Mouse (Mus musculus): ENCODE data around the gene Znrd1as.
"Not testable (repeated sequence)": the region's sequence is repeated elsewhere in the genome, so short reads cannot be mapped to it uniquely, and the experiment has no call there.

Gene Znrd1as

DNA sequence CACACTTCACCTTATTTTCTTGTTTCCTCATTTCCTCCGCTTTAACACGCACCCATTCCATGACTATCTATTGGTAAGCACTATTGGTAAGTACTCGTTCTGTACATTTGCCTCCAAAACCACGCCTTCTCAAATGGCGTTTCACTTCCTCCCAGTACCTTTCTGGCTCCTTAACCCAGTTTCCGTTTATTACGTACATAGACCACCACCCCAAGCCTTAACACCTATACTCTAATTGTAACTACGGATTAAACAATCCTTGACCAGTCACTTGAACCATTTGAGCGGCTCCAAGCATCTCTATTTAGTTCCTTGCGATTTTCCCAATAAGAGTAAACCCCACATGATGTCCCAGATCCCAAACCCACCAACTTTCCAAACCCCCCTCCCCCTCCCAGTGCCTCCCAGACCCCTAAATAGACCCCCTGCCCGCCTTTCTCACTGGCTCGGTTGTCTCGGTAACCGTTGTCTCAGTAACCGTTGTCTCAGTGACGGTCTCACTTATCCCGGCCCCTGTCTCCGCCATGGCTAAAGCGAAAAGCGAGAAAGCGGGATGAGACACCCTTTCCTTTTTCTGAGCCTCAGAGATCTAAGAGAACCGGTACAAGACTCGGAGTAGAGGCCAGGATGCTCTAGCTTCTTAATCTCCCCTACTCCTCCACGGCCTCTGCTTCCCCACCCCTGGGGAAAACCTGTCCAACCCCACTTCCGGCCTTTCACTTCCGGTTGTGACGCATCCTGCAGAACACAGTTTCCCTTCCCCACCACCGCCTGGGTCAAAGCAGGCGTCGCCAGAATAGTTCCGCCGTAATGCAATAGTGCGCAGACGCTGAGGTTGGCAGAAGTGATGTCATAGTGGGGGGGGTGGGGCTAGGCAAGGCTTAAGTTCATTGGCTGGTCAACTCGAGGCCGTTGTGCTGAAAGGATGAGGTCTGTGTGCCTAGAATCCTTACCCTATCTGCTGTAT, 7.1 kb upstream of the Znrd1as start, which contains the start of gene Ppp1r11:
Gene Ppp1r11 (minus strand): TSS at position 761 of the 967 bp plus-strand sequence.
- in situ Hi-C loops (cut with MboI) = no loop called here

DNA sequence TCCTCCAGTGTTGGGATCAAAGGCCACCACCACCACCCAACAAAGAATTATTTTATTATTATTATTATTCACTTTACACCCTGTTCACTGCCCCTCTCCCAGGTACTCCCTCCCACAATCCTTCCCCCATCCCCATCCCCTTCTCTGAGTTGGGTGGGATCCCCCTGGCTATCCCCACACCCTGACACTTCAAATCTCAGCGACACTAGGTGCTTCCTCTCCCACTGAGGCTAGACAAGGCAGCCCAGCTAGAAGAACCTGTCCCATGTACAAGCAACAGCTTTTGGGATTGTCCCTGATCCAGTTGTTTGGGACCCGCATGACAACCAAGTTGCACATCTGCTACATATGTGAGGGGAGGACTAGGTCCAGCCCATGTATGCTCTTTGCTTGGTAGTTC, 5.8 kb upstream of the Znrd1as start:
- in situ Hi-C loops (cut with MboI) = no loop called here

DNA sequence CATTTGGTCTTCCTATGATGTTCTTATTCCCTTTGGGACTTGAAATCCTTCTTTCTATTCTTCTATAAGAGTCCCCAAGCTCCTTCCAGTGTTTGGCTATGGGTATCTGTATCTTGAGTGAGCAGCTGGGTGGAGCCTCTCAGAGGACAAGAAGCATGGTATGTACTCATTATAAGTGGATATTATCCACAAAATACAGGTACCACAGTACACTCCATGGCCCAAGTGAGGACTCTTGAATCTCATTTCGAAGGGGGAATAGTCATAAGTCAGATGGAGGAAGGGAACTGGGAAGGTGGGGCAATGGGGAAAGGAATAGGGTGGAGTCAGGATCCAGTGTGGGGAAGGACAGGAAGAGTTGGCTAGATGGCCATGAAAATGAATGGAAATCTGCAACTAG, 5.3 kb upstream of the Znrd1as start:
- in situ Hi-C loops (cut with MboI) = no loop called here

DNA sequence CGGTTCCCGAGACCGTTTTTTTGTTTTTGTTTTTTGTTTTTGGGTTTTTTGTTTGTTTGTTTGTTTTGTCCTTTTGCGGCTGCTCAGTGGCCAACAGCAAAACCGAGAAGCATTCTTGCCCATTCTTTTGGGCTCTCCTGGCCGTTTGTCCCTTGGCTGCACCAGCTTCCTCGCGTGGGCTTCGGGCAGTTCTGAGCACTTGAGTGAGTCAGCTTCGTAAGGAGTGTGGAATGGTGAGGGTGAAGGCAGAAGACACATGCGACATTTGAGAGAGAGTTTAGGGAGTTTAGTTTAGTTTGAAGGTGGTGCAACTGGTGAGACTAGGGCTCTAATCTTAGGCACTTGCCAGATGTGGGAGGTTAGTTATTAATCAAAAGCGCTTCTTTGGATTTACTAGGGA, 492 bp downstream of the Znrd1as start:
- in situ Hi-C loops (cut with MboI) = no loop called here

DNA sequence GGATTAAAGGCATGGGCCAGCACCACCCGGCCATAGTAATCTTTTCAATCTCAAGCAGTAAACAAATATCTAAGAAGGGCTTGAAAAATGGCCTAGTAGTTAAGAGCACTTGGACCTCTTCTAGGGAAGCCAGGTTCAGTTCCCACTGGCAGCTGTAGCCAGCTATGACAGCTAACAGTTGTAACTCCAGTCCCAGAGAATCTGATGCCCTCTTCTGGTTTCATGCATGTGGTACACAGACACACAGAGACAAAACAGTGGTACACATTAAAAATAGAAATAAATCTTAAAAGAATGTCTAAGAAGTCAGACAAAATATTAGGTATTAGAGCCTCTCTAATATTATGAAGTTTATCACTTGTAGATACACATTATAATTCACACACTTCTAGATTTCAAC, 2.7 kb downstream of the Znrd1as start:
- in situ Hi-C loops (cut with MboI) = no loop called here

DNA sequence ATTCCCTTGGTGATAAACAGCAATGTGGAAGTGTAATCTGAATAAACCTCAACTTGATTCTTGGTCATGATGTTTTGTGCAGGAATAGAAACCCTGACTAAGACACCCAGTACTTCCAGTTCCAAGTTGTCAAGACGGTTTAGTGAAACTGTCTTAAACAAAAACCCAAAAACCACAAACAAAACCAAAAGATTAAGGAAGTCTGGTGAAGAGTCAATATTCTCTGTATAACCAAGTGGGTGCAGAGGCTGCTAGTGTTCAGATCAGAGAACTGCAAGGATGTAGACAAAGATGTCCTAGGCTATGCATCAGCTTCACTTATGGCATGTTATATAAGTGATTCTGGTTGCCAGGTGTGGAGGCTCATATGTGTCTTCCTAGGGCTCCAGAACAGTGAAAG, 8.5 kb downstream of the Znrd1as start:
- in situ Hi-C loops (cut with MboI) = no loop called here

DNA sequence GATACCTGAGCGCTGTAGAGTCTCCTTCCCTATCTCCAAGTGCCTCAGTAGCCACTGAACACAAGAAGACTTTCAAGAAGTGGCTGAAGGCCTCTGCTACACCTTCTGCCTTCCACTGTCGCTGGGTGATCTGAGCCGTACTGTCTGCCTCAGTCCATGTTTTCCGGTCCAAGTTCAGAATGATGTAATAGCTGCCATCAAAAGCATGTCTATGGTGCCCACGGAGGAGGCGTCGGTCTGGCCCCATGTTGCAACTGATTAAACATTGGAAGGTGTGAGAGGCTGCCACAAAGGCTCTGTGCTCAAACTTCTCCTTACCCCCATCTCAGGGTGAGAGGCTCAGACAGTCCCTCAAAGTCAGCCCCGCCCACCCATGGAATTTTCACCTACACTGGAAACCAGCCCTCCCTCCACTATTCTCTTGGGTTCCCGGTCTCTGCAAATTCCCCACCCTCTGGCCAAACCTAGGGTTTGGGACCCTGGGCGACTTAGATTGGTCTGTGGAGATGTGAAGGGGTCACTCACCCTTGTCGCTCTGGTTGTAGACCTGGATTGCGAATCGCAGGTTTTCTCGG, 12.0 kb downstream of the Znrd1as start:
- in situ Hi-C loops (cut with MboI) = no loop called here

DNA sequence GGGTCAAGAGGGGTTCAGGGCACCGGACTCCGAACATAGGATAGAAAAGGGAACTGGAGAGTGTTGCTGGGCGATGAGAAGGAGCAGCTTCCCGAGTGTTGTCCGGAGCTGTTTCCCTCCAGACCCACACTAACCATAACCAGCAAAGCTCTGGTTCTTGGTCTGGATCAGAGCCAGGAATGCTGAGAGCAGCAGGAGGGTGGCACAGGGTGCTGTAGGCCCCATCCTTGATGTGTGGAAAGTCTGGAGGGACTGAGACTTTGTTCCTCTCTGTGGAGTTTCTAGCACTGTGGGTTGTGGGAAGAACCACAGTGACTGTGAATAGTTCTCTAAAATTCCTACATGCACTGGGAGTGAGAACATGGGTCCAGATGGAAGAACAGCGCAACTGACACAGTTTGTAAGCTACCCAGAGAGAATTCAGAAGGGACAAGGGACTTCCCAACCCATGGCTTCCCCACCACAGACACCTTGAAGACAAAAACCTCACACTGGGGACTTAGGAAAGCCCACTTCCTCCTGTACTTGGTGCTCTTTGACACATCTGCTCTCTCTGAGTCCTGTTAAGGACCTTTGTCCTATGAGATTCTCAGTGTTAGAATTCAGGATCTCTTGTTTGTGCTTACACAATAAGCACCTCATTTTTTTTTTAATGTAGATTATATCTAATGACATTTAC, 12.9 kb downstream of the Znrd1as start:
- in situ Hi-C loops (cut with MboI) = no loop called here

DNA sequence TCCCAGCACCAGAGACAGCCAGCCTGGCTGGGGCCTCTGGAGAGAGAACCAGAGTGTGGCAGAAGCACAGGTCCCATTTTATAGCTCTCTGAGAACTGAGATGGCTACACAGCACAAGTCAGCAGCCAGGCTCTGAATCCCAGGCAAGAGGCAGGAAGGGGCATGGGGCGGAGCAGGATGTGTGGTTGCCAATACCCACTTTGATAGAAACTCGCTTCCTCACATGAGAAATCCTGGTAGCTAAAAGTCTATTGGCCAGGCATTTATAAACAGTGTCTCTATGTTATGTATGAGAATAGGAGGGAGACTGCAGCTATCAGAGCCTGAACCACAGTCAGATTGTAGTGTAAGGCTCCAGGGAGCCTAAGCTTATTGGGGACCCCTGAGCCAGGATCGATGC, 14.4 kb downstream of the Znrd1as start:
- in situ Hi-C loops (cut with MboI) = no loop called here

DNA sequence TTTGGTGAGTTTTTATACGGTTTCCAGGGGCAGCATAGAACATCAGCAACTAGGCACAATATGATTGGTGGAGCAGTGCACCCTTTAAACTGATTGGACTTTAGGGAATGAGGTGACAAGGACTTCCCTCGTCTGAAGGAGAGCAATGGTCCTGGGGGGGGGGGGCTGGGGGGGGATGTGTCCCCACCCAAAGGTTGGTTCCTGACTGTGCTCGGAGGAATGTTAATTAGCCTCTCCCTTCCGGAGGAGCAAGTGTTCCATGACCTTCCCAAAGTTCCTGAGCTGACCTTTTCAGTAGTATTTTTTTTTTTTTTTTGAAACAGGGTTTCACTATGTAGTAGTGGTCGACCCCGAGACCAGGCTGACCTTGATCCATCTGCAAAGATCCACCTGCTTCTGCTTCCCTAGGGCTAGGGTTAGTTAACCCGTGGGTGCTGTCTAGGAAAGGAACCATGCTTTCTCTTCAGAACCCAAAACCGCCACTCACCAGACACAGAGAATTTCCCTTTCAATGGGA, 14.9 kb downstream of the Znrd1as start:
- in situ Hi-C loops (cut with MboI) = no loop called here

DNA sequence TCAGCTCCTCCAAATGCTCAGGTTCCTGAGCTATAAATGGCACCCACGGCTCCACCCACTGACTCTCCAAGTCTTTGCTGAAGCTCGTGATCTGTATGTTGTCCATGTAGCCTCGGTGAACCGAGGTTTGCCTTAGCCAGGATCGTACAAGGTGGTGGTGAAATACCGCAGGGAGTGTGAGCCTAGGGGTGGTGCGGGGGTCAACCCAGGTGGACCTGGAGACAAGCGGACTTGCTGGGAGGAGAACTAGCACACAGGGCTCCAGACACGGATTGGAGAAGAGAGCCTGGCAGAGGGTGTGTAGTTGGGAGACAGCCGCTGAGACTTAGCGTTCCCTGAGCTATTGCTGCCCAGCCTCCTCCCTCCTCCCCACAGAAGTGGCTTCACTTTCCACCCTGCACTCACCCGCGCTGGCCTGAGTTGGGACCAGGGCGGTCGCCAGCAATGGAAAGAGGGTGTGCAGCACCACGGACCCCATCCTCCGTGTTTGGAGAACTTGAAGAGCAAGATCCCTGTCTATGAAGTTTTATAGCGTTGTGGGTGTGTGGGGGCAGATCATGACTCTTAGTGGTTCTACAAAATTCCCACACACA, 22.9 kb downstream of the Znrd1as start, which contains the start of gene 2410137M14Rik:
Gene 2410137M14Rik (minus strand): TSS at position 17 of the 593 bp plus-strand sequence.
- in situ Hi-C loops (cut with MboI) = no loop called here

DNA sequence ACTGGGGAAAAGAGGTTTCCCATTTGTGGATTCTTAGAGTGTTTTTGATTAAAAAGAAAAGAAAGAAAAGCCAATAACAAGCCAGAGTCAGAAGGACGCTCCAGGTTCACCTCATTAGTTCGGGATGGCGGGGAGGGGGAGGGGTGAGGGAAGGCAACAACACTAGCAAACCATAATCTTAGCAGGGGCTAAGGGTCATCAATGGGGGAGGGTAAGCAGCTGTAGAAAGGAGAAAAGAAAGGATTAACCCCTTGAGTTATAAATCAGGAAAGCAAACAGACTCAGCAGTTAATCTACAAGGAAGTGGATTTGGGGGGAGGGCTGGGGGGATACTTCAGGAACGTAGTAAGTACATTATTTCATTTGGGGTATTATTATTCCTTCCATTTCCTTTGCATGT, 23.5 kb downstream of the Znrd1as start:
- in situ Hi-C loops (cut with MboI) = no loop called here

DNA sequence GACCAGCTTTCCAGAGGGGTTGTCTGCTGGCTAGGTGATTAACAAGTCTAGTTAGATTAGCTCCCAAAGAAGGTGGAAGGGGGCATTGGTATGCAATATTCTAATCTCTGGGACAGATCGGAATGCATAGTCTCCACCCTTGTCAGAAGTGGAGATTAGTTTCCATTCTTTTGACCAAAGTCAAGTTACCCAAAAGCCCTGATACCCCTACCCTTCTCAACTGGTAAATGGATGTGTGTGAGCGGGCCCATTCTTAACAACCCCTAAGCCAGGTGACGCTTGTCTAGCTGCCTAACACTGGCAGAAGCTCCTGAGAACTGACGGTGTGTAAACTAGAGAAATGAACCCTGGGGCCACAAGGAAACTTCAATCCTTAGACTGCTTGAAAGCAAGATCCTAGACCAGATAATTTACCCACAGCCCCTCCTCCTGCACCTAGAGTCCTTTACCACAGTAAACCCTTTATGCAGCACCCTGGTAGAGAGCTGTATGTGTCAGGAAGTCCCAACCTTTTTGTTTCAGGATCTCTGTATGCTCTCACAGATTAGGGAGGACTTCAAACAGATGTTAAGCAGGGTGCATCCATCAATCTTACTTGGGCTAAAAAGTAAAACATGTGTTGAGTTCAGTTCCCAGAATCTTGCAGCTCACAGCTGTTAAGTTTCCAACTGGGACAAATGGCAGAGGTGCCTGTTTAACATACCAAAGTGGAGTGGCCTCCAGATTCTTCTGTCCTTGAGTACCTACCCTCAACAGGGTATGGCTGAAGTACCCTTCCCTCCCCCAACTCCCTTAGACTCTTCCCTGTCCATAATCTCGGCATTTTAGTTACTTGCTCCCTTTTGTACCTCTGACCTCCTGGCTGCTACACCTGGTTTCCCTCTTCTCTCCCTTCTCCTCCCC, 24.1 kb downstream of the Znrd1as start:
- in situ Hi-C loops (cut with MboI) = no loop called here

DNA sequence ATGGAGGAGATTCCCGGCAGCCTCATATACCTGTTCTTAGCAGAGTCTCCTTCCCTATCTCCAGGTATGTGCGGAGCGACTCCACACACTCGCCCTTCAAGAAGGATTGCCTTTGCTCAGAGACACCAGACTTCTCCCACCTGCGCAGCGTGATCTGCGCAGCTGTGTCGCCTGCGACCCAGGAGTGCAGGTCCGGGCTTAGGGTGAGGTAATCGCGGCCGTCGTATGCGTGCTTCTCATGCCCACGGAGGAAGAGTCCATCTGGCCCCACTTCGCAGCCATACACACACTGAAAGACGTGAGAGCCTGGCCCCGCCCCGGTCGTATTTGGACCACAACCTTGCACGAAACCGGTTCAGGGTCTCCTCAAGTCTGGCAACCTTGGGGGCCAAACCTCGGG, 30.1 kb downstream of the Znrd1as start:
- in situ Hi-C loops (cut with MboI) = no loop called here

DNA sequence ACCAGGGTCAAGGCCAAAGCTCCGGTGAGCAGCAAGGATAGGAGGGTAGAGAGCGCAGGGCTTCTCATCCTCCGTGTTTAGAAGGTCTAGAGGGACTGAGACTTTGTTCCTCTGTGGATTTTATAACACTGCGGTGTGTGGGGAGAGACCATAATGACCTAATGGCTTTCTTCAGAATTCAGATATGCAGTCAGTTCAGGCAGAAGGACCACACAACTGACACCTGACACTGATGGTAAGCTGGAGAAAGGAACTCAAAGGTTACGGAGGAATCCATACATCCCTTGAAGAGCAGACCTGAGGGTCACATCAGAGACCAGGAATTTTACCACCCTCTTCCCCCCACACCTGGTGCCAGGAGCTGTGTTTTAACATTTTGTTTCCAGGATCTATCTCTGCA, 31.0 kb downstream of the Znrd1as start, which contains the start of gene H2-M5:
Gene H2-M5 (minus strand): TSS at position 101 of the 400 bp plus-strand sequence.
- in situ Hi-C loops (cut with MboI) = no loop called here

DNA sequence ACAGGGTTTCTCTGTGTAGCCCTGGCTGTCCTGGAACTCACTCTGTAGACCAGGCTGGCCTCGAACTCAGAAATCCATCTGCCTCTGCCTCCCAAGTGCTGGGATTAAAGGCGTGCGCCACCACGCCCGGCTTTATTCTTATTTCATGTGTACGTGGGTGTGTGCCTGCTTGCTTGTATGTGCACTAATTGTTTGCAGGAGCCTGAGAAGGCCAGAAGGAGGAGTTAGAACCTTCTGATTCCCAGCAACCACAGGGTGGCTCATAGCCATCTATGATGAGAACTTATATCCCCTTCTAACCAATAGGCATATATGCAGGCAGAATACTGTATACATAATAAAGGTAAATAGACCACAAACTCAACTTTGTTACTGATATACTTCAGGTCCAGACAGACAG, 32.2 kb downstream of the Znrd1as start:
- in situ Hi-C loops (cut with MboI) = not testable (repeated sequence)

DNA sequence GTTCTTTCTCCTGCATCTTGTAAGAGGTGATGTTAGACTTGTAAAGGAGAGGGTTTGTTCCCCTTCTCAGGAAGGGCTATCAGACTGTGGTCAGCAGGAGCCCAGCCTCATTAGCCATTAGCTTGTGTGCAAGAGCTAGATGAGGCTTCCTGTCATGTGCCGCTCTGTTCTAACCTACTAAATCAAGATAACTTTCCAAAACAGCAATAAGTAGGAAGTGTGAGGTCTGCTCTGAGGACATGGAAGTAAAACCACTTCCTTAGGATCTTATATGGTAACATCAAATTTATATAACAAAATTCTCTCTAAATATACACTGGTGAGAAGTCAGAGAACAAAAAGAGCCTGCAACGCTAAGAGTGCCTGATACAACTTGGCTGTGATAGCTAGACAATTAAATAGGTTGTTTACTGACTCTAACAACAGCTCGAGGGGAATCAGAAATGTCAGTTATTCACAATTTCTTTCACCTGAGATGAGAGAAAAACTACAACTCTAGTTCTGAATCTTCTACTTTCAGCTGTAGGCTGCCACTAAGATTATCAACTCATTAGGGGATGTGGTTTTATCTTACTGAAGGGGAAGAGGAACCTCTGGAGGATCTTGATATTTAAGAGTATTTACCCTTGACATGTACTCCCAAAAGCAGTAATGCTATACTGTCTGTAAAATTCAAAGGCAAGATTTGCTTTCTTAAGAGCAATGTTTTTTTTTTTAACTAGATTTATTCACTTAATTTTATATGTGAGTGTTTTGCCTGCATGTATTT, 34.1 kb downstream of the Znrd1as start:
- in situ Hi-C loops (cut with MboI) = no loop called here

DNA sequence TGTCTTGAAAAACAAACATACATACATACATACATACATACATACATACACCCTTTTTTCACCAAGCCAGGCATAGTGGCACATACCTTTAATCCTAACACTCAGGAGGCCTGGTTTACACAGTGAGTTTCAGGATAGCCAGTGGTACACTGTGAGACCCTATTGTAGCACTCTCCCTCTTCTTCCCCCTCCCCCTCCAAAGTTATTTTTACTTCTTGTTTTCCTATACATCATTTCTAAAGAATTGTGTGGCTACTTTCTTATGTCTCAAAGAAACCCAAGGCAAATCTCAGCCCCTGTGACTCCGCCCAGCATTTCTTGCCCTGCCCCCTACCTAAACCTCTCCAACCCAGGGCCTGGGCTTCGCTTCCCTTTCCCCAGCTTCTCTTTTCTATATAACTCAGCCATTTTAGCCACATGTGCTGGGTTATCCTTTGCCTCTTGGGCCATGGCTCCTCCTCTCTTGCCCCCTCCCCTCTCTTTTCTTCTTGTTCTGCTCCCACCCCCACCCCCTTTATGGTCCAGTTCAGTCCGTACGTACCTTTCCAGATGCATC, 35.5 kb downstream of the Znrd1as start:
- in situ Hi-C loops (cut with MboI) = no loop called here

DNA sequence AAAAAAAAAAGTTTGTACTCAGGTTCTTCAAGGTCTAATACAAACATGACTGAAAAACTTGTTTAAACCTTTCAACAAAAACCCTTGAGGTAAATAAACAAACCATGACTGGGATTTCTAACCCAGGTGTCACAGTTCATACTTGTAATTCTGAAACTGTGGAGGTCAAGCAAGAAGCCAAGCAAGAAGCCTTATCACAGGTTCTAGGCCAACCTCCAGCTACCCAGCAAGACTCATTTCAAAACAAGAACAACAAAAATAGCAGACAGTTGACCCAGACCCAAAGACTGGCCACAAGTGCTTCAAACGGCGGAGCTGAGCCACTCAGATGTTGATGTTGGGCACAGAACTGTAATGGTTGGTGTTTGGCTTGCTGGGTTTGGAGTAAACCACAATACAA, 36.1 kb downstream of the Znrd1as start:
- in situ Hi-C loops (cut with MboI) = no loop called here

DNA sequence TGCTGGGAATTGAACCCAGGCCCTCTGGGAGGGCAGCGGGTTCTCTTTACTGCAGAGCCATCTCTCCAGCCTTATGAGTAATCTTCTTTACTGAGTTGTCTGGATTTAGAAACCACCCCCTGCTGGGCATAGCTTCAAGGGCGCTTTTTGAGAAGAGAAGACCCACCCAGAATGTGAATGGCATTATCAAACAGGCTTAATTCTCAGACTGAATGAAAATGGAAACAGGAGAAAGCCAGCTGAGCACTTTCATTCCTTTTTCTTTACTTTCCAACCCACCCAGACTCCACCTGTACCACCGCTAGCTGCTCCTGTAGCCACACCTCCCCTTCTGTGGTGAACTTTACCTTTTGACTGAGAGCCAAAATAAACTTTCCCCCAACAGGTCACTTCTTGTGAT, 37.1 kb downstream of the Znrd1as start:
- in situ Hi-C loops (cut with MboI) = no loop called here

Data from mature B cell (primary cell).